Mouse (Mus musculus): ENCODE results near the gene Sirpb1a. TPM values are rescaled to one million over a fixed set of nuclear protein-coding genes. Genes with fewer than 3 reads are reported as not detected.

The Sirpb1a gene
- total and polyA plus RNA-seq, 2 experiments from 2014 or later: not detected

- Histone ChIP-seq H3K27ac (ENCODE audit: low read depth, low read length) (no peak overlapping the region), H3K27me3 (ENCODE audit: insufficient read depth, low read length) (no peaks in the 10 kb centered on the region), H3K9ac (no peak overlapping the region), H3K36me3 (ENCODE audit: insufficient read depth) (no peaks in the 10 kb centered on the region), H3K4me1 (ENCODE audit: insufficient read depth) (no peaks in the 10 kb centered on the region), H3K4me3 (ENCODE audit: low read depth, low read length) (no peak overlapping the region), H3K4me2 (ENCODE audit: low read depth) (no peak overlapping the region), H3K9me3 (ENCODE audit: low read length) (no peaks in the 10 kb centered on the region)
- TF ChIP-seq CTCF (IDR thresholded peaks at IDR 0.05; ENCODE audit: low read depth): no peak
- 74% methylated on average over 1 of the region's 1 CpGs for WGBS
- ATAC-seq (no peak), DNase-seq (no peak)
Measured at GRCm38 (mm10) chr3:15340287-15340686, 86.0 kb downstream of the Sirpb1a start.

- TF ChIP-seq CTCF (IDR thresholded peaks at IDR 0.05; ENCODE audit: low read depth): no peak
- H3K27ac ChIP-seq (ENCODE audit: low read depth, low read length): no peak overlapping the region
- 72% methylated on average over 2 of the region's 2 CpGs for WGBS
- no peaks in the 10 kb centered on the region for H3K27me3 ChIP-seq (ENCODE audit: insufficient read depth, low read length)
- DNase-seq: no peak
- no peak overlapping the region for H3K4me3 ChIP-seq (ENCODE audit: low read depth, low read length)
- no peak for ATAC-seq
- H3K4me2 ChIP-seq (ENCODE audit: low read depth): no peak overlapping the region
- H3K9me3 ChIP-seq (ENCODE audit: low read length): no peaks in the 10 kb centered on the region
- no peaks in the 10 kb centered on the region for H3K4me1 ChIP-seq (ENCODE audit: insufficient read depth)
- H3K9ac ChIP-seq: no peak overlapping the region
- no peaks in the 10 kb centered on the region for H3K36me3 ChIP-seq (ENCODE audit: insufficient read depth)
Measured at GRCm38 (mm10) chr3:15334182-15334581, 92.1 kb downstream of the Sirpb1a start.

GRCm38 (mm10) chr3:15332063-15332462 lies 94.3 kb downstream of the Sirpb1a start, which contains the start of gene Gm9733:
Gene Gm9733, minus strand, starts transcription at chr3:15332302.
- Histone ChIP-seq H3K9me3 (ENCODE audit: low read length) (no peaks in the 10 kb centered on the region), H3K27ac (ENCODE audit: low read depth, low read length) (no peak within 1 kb of the TSS), H3K4me1 (ENCODE audit: insufficient read depth) (no peaks in the 10 kb centered on the region), H3K27me3 (ENCODE audit: insufficient read depth, low read length) (no peaks in the 10 kb centered on the region), H3K9ac (no peak within 1 kb of the TSS), H3K4me3 (ENCODE audit: low read depth, low read length) (no peak within 1 kb of the TSS), H3K36me3 (ENCODE audit: insufficient read depth) (no peaks in the 10 kb centered on the region), H3K4me2 (ENCODE audit: low read depth) (no peak within 1 kb of the TSS)
- no peak for ATAC-seq
- DNase-seq: no peak
- TF ChIP-seq CTCF (IDR thresholded peaks at IDR 0.05; ENCODE audit: low read depth): no peak
- 89% methylated on average over 3 of the region's 3 CpGs for WGBS

- H3K27ac ChIP-seq (ENCODE audit: low read depth, low read length): no peak overlapping the region
- no peaks in the 10 kb centered on the region for H3K9me3 ChIP-seq (ENCODE audit: low read length)
- no peak overlapping the region for H3K4me2 ChIP-seq (ENCODE audit: low read depth)
- DNase-seq (no peak), ATAC-seq (no peak)
- H3K9ac ChIP-seq: no peak overlapping the region
- WGBS: 74% methylated on average over 3 of the region's 3 CpGs
- H3K4me3 ChIP-seq (ENCODE audit: low read depth, low read length): no peak overlapping the region
- no peak for TF ChIP-seq CTCF (IDR thresholded peaks at IDR 0.05; ENCODE audit: low read depth)
- no peaks in the 10 kb centered on the region for H3K4me1 ChIP-seq (ENCODE audit: insufficient read depth)
- H3K27me3 ChIP-seq (ENCODE audit: insufficient read depth, low read length): no peaks in the 10 kb centered on the region
- H3K36me3 ChIP-seq (ENCODE audit: insufficient read depth): no peaks in the 10 kb centered on the region
Measured at GRCm38 (mm10) chr3:15331545-15331944, 94.8 kb downstream of the Sirpb1a start.

GRCm38 (mm10) chr3:15329549-15329948 lies 96.8 kb downstream of the Sirpb1a start:
- Histone ChIP-seq H3K27ac (ENCODE audit: low read depth, low read length) (no peak overlapping the region), H3K4me1 (ENCODE audit: insufficient read depth) (no peaks in the 10 kb centered on the region), H3K36me3 (ENCODE audit: insufficient read depth) (no peaks in the 10 kb centered on the region), H3K4me3 (ENCODE audit: low read depth, low read length) (no peak overlapping the region), H3K4me2 (ENCODE audit: low read depth) (no peak overlapping the region), H3K9me3 (ENCODE audit: low read length) (no peaks in the 10 kb centered on the region), H3K9ac (no peak overlapping the region), H3K27me3 (ENCODE audit: insufficient read depth, low read length) (no peaks in the 10 kb centered on the region)
- DNase-seq (no peak), ATAC-seq (no peak)
- TF ChIP-seq CTCF (IDR thresholded peaks at IDR 0.05; ENCODE audit: low read depth): no peak

Other genes starting within 250 kb of the Sirpb1a start
- gene Gm9733, start 94.2 kb downstream of the Sirpb1a start, total RNA-seq (2014; rRNA removed): not detected in 2 replicates
- not detected in 2 replicates for gene Gm9733, start 94.2 kb downstream of the Sirpb1a start, polyA plus RNA-seq (2015; fragmentation: Nextera tagmentation; extraction: Ambion mirVana)
- not detected in 2 replicates for gene Sirpb1b, start 148.5 kb upstream of the Sirpb1a start, total RNA-seq (2014; rRNA removed)
- gene Sirpb1b, start 148.5 kb upstream of the Sirpb1a start, polyA plus RNA-seq (2015; fragmentation: Nextera tagmentation; extraction: Ambion mirVana): not detected in 2 replicates